Mouse (Mus musculus): ENCODE data around the gene Atl2.

Atl2 gene

DNA sequence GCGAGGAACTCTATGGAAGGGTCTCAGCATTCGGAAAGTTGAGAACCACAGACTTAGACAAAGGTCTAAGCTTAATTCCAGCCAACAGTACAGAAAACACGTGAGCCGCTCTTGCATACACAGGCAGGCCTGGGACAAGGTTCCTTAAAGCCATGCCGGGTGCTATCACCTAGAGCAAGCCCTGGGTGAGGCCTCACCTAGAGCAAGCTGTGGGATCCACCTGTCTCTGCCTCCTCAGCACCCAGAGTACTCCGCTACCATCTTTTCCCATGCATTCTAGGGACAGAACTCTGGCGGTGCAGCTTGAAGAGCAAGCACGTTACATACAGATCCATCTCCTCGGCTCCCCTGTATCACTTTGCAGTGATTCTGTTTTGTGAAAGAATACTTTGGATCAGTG, 78.4 kb downstream of the Atl2 start:
- no peak for DNase-seq

DNA sequence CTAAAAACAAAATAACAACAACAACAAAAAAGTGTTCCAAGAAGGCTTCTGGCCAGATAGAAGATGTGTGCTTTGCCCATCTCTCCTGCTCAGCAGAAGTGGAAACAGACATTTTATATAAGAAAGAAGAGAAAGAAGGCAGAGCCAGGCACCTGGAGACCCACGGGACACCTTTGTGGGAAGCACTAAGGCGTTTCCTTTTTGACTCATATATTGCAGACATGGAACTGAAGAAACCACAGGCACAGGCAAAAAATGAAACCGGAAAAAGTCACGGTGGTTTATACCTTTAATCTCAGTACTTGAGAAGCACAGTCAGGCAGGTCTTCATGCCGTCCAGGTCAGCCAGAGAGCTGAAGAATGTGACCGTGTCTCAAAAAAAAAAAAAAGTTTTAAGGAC, 79.0 kb downstream of the Atl2 start:
- no peak for DNase-seq

DNA sequence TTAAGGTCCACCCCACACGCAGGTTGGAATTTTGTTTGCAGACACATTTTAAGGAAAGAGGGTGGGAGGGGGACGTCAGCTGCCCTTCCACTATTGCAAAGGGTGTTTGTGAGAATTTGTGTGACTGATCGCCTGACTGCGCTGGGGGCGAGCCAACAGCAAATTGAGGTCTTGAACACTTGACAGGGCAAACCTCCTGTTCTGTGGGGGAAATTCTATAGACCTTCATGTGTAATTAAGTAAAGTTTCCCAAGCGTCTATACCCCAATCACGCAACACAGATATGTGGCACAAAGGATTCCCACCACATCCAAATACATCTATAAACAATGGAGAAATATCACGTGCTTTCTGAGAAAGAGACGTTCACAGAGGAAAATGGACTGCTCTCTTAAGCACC, 85.5 kb downstream of the Atl2 start:
- DNase-seq, result no peak

DNA sequence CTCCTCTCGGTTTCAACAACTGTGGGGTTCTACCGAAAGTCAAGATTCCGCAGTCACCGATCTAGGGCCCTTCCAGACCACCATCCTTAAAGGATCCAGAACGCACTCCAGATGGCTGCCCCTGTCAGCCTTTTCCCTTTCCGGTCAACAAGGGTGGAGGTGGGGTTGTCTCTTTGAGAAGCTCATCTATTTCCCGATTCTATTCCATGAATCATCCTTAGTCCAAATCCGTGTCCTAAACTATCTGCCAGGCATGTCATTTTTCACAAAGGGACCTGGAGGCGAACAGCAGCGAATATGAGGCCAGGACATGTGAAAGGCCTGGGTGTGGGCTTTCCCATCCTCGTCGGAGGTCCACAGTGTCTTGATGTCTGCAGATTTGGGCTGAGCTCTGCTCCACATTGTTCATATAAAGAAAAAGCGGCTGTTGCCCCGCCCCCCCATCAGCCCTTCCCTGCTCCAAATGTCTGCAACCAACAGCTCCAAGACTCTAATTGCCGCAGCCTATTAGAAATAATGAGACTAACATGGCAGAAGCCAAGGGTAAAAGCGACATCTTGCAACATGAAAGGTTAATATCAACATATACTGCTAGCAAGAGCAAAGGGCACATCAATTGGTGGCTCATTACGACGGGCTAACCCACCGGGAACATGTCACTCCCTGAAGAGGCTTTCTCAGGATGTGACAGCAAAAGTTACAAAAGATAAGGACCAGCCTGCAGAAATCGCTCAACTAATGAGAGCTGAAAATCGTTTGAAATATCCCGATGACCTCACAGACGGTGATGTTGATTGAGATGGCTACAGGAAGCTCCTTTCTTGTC, 86.2 kb downstream of the Atl2 start:
- DNase-seq, result no peak

DNA sequence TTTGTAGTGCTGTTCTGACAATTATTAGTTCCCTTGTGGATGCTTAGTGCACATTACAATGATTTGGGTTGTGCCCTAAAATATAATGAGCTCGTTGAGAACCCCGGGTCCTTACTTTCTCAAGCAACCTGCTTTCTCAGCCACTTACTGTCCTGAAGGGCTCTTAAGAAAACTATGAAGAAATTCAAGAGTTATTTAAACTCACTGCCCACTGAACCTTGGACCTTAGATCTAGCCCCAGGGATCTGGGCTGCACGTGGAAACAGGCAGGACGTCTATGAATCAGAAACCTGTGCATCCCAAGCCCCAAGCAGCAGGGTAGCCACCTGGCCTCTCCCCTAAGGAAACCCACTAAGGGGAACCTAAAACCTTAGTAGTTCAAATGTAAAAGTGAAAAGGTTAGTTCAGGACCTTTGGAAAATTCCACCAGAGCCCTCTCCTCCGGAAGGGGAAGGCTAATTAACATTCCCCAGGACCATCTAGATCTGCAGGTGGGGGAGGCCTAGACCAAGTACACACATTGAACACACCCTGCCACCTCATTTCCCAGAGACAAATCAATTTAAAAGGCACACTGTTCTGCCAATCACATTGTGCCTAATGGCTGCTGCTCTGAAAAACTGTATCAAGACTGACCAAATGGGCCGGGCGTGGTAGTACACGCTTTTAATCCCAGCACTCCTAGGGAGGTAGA, 88.5 kb downstream of the Atl2 start:
- no peak for DNase-seq

DNA sequence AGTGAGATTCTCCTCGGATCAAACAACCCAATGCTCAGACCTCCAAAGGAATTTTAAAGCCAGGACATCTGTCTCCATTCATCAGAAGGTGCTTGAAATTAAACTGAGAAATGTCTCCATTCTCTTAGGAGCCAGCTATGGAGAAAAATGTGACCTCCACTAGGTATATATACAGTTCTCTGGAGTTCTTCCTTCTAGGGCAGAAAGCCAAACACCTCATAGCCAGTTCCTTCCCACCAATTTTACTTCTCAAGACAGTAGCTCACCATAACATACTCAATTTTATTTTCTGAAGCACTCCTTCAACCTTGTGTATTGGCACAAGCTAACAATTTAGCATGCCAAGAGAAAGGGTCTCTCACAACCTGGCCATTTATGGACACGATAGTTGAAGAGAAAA, 91.2 kb downstream of the Atl2 start:
- DNase-seq, result no peak

DNA sequence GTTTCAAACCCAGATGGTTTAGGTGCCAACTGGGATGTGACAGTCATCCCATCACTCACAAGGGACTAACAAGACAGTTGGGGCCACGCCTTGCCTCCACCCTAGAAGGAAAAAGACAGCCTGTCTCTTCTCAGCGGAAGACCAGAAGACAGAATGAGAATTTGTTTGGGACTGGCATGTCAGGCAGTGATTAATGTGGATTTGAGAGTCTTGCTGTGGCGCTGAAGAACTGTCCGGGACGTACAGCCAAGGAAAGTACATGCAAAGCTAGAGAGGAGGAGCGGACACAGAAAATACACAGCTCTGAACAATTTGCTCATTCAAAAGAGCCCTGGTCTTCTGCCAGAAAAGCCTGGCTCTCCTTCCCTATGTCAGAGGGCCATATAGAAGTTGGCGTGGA, 93.9 kb downstream of the Atl2 start:
- no peak for DNase-seq

DNA sequence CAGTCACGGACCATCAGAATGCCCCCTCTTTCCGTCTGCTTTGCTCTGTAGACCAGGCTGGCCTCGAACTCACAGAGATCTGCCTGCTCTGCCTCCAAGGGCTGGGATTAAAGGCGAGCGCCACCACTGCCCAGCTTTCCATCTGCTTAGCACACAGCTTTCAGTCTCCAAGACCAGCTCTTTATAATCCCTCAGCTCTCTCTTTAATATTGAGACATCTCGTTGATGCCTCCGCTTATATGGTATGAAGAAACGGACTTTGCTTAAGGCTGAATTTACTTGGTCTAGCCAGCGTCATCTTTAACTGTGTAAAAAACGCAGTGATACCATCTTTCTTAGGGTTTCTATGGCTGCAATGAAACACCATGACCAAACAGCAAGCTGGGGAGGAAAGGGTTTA, 97.1 kb downstream of the Atl2 start:
- no peak for DNase-seq

Measured in cerebellum, adult 9-11 months (tissue).